Mouse (Mus musculus): Measurements from ENCODE around the gene Purb.
"Not testable (repeated sequence)": the region's sequence is repeated elsewhere in the genome, so short reads cannot be mapped to it uniquely, and the experiment has no call there.

The Purb gene

GRCm38 (mm10) chr11:6484244-6484959 is 8.7 kb upstream of the Purb start:
- DNase-seq (ENCODE audit: low read depth): no peak

GRCm38 (mm10) chr11:6483103-6483502 is 7.4 kb upstream of the Purb start:
- DNase-seq (ENCODE audit: low read depth): no peak

DNA sequence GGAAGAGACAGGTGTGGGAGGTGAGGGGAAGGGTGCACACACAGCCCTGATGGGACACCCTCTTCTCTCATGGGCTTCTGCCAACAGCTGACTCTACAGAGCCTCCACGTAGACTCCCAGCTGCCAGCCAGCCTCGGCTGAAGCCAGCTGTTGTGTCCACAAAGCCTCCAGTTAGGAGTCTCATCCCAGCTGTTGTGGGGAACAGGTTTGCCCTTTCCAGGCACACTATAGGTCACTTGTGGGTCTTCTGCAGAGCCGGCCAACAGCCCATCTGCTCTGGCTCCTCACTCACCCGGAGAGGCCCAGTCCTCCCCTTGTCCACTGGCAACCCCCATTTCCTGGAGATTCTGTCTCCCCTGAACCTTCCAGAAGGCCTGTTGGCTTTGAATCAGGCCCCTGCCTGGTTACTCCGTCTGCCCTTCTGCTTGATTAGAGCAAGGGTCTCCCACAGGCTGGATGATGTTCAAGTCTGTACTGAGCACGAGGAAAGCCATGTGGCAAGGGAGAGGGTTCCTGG is 6.0 kb upstream of the Purb start:
- DNase-seq (ENCODE audit: low read depth): no peak

DNA sequence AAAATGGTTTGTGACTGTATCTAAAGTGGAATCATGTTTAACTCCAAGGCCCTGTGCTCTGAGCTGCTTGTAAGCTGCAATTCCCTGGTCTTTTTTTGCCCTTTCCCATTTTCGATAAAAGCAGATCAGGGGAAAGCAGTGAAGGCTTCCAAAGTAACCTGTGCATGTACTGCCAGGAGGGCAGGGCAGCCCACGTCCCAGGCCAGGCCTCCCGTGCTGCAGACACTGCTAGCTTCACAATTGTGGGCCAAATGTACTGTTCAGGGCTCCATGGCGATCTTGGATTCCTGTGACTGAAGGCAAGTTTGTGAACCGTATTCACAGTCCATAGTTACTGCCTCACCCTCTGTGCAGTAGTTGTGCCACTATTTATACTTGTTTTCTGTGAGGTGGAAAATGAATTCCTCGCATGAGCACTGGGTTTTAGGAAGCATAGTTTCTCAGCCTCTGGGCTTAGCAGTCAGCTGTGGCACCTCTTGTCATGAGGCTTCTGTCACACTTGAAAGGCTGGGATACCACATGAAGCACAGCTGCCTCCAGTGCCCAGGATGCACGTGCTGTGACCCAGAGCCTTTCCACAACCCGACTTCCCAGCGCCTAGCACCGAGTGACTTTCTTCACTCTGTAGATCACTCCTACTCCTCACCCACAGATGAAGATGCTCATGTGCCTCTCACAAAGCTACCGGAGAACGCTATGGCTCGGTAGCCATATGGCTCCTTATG is 5.1 kb upstream of the Purb start:
- DNase-seq (ENCODE audit: low read depth): no peak

GRCm38 (mm10) chr11:6480191-6480590 is 4.5 kb upstream of the Purb start:
- no peak for DNase-seq (ENCODE audit: low read depth)

DNA sequence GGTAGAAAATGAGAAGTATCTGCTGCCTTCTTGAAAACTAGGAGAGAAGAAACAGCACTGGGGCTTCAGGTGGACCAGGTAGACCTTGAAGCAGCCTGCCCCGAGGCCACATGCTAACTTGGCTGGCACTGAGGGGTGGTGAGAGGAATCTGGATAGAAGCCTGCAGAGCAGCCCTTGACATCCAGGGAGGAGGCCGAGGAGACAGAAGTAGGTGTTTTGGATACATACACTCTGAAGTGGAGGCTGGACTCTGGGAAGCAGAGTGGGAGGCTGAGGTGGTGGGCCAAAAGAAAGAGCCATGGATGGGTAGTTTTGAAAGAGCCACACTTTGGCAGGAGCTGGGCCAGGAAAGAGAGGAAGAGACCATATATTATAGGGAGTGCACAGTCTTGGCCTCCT is 3.5 kb upstream of the Purb start:
- no peak for DNase-seq (ENCODE audit: low read depth)

DNA sequence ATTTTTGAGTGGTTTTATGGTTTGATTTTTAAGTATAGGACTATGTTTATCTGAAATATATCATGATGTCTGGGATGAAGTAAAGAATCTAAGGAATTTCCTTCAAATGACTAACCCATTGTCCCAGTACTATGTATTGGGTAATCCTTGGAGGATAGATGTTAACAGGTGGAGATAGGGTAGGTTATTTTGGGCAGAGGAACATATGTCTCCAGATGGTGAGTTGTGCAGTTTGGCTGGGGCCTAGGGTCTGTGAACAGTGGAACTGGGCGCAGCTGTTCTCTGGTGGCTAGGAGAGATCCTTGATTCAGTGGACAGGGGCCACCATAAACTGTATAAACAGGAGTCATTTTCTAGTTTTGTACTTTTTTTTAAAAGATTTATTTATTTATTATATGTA is 1.6 kb upstream of the Purb start:
- DNase-seq (ENCODE audit: low read depth): no peak

GRCm38 (mm10) chr11:6476876-6477275 is 1.2 kb upstream of the Purb start:
- no peak for DNase-seq (ENCODE audit: low read depth)

GRCm38 (mm10) chr11:6474874-6475731 is 614 bp downstream of the Purb start:
- no peak for DNase-seq (ENCODE audit: low read depth)

- DNase-seq (ENCODE audit: low read depth): no peak
Measured at GRCm38 (mm10) chr11:6474381-6474780, 1.3 kb downstream of the Purb start.

- no peak for DNase-seq (ENCODE audit: low read depth)
Measured at GRCm38 (mm10) chr11:6472076-6472475, 3.6 kb downstream of the Purb start.

GRCm38 (mm10) chr11:6471493-6471892 is 4.2 kb downstream of the Purb start:
- DNase-seq (ENCODE audit: low read depth): no peak

DNA sequence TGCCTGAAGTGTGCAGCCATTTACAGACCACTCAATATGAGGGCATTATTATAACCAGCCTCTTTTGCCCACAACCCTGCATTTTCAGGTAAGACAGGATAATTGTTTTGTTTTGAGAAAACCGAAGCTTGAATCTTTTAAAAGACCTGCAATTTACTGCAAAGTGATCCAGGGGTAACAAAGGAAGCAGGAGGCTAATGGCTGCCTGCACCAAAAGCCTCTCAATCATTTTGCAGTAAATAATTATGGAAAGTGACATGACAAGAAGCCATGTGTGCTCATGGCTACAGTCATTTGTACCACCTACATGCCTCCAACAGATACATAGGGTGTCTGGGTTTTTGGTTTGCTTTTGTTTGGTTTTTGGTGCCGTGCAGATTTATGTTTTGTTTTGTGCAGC is 4.7 kb downstream of the Purb start:
- no peak for DNase-seq (ENCODE audit: low read depth)

GRCm38 (mm10) chr11:6468541-6468940 is 7.2 kb downstream of the Purb start:
- DNase-seq (ENCODE audit: low read depth): peak; percentile 79

DNA sequence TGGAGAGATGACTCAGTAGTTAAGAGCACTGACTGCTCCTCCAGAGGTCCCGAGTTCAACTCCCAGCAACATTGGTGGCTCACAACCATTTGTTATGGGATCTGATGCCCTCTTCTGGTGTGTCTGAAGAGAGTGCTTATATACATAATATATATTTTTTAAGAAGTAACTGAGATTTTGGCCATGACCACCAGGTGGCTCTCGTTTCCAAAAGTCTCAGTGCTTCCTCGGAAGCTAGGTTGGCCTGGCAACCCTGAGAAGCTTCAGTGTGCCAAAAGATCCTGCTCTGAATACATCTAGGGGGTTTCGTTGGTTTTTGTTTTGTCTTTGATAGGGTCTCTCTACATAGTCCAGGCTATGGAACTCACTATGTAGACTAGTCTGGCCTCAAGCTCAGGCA is 10.6 kb downstream of the Purb start:
- DNase-seq (ENCODE audit: low read depth): peak; percentile 63

GRCm38 (mm10) chr11:6463159-6463837 is 12.4 kb downstream of the Purb start:
- no peak for DNase-seq (ENCODE audit: low read depth)

DNA sequence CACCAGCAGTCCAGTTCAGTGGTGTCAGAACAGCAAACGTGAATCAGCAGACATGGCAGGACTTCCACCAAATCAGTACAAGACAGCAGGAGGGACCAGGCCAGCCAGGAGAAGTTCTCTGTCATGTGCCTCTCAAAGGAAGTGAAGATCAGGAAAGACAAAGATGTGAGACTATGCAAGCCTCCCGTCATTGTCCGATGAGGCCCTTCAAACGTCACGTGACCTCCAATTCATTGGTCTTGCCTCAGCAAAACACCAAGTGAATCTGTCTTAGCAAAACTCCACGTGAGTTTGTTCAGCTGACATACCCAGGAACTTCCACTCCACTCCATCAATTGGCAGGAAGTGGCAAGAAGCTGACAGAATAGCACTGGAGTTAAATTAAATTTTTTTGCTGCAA is 19.6 kb downstream of the Purb start:
- no peak for DNase-seq (ENCODE audit: low read depth)

GRCm38 (mm10) chr11:6448155-6448554 is 27.6 kb downstream of the Purb start:
- not testable (repeated sequence) for DNase-seq (ENCODE audit: low read depth)

- no peak for DNase-seq (ENCODE audit: low read depth)
Measured at GRCm38 (mm10) chr11:6447493-6447892, 28.2 kb downstream of the Purb start.

DNA sequence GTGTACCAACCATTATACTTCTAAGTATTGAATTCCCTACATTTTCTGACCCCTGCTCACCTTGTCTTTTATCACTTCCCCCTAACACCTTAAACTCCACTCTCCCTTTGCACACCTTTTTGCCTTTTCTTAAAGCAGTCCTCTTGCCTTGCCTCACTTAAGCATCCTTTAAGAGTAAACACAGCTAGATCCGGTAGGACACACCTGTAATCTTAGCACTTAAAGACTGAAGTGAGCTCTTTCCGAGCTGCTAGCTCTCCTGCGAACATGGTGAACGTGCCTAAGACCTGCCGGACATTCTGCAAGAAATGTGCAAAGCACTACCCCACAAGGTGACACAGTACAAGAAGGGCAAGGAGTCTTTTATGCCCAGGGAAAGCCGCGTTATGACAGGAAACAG is 29.8 kb downstream of the Purb start:
- no peak for DNase-seq (ENCODE audit: low read depth)

DNA sequence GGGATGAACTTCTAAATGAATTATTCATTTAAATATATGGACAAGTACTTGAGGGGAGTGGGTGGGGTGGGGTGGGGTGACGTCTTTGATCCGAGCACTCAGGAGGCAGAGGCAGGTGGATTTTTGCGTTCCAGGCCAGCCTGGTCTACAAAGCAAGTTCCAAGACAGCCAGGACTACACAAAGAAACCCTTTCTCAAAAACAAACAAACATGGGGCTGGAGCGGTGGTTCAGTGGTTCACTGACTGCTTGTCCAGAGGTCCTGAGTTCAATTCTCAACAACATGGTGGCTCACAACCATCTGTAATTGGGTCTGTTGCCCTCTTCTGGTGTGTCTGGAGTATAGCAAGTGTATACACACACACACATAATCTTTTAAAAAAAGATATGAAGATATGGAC is 30.3 kb downstream of the Purb start:
- no peak for DNase-seq (ENCODE audit: low read depth)
